Mouse (Mus musculus): ENCODE measurements around the gene Aox3. TPM values are rescaled to one million over a fixed set of nuclear protein-coding genes. Genes with fewer than 3 reads are reported as not detected.

Gene Aox3
- total RNA-seq, 2 experiments from 2014 or later, result 2.0 to 2.3 TPM

GRCm38 (mm10) chr1:58198386-58198785, 85.5 kb downstream of the Aox3 start:
- no peak for DNase-seq (ENCODE audit: low spot score in 2 of 2)

GRCm38 (mm10) chr1:58210203-58210602, 97.3 kb downstream of the Aox3 start, which contains the start of gene Aox4:
Gene Aox4, plus strand, starts transcription at chr1:58210397.
- peak; percentile 43 to 62 for DNase-seq (ENCODE audit: low spot score in 2 of 2)

GRCm38 (mm10) chr1:58212805-58213204, 99.9 kb downstream of the Aox3 start:
- no peak for DNase-seq (ENCODE audit: low spot score in 2 of 2)

GRCm38 (mm10) chr1:58213838-58214237, 100.9 kb downstream of the Aox3 start:
- DNase-seq (ENCODE audit: low spot score in 2 of 2), result no peak

- DNase-seq (ENCODE audit: low spot score in 2 of 2), result no peak
Observed at GRCm38 (mm10) chr1:58215353-58215752, 102.4 kb downstream of the Aox3 start.

GRCm38 (mm10) chr1:58215956-58216532, 103.1 kb downstream of the Aox3 start:
- DNase-seq (ENCODE audit: low spot score in 2 of 2), result no peak

GRCm38 (mm10) chr1:58221070-58221469, 108.1 kb downstream of the Aox3 start:
- no peak for DNase-seq (ENCODE audit: low spot score in 2 of 2)

GRCm38 (mm10) chr1:58221879-58222278, 108.9 kb downstream of the Aox3 start:
- DNase-seq (ENCODE audit: low spot score in 2 of 2), result peak; percentile 41 to 48

- DNase-seq (ENCODE audit: low spot score in 2 of 2), result no peak
Observed at GRCm38 (mm10) chr1:58228086-58228485, 115.2 kb downstream of the Aox3 start.

GRCm38 (mm10) chr1:58228916-58229315, 116.0 kb downstream of the Aox3 start:
- DNase-seq (ENCODE audit: low spot score in 2 of 2), result no peak

- DNase-seq (ENCODE audit: low spot score in 2 of 2), result no peak
Observed at GRCm38 (mm10) chr1:58229774-58230173, 116.8 kb downstream of the Aox3 start.

GRCm38 (mm10) chr1:58230542-58230941, 117.6 kb downstream of the Aox3 start:
- no peak for DNase-seq (ENCODE audit: low spot score in 2 of 2)

- no peak for DNase-seq (ENCODE audit: low spot score in 2 of 2)
Observed at GRCm38 (mm10) chr1:58235405-58235804, 122.5 kb downstream of the Aox3 start.

GRCm38 (mm10) chr1:58237527-58238299, 124.8 kb downstream of the Aox3 start:
- no peak for DNase-seq (ENCODE audit: low spot score in 2 of 2)

- no peak for DNase-seq (ENCODE audit: low spot score in 2 of 2)
Observed at GRCm38 (mm10) chr1:58238440-58238839, 125.5 kb downstream of the Aox3 start.

GRCm38 (mm10) chr1:58238961-58239360, 126.0 kb downstream of the Aox3 start:
- DNase-seq (ENCODE audit: low spot score in 2 of 2), result no peak

GRCm38 (mm10) chr1:58240347-58240746, 127.4 kb downstream of the Aox3 start:
- DNase-seq (ENCODE audit: low spot score in 2 of 2), result no peak

GRCm38 (mm10) chr1:58244487-58244886, 131.6 kb downstream of the Aox3 start:
- no peak for DNase-seq (ENCODE audit: low spot score in 2 of 2)

GRCm38 (mm10) chr1:58248518-58248917, 135.6 kb downstream of the Aox3 start:
- DNase-seq (ENCODE audit: low spot score in 2 of 2), result no peak
